Mouse (Mus musculus): ENCODE results near the gene Nap1l1. TPM values are rescaled to one million over a fixed set of nuclear protein-coding genes. Genes with fewer than 3 reads are reported as not detected.

Nap1l1 gene
- polyA plus RNA-seq, 1 experiment from 2014 or later, result 133 TPM

GRCm38 (mm10) chr10:111508324-111509080, 35.5 kb downstream of the Nap1l1 start:
- ATAC-seq (ENCODE audit: insufficient number of reproducible peaks, insufficient read depth, low FRiP score, low read depth), result no peak
- H3K4me2 ChIP-seq (ENCODE audit: low read length), result peak overlapping the region; percentile 87
- H3K4me1 ChIP-seq (ENCODE audit: control insufficient read depth in 2 of 2, insufficient read depth in 2 of 2, low read length in 2 of 2), result peaks cover 10 to 43% of the 10 kb centered on the region in 2 experiments
- no peaks in the 10 kb centered on the region; the same call in 1 of the 2 replicates for H3K36me3 ChIP-seq (ENCODE audit: control insufficient read depth, insufficient read depth, low read length)
- no peaks in the 10 kb centered on the region for H3K27me3 ChIP-seq (ENCODE audit: control insufficient read depth, insufficient read depth, low read length)
- WGBS, result 11% methylated on average over 7 of the region's 7 CpGs
- H3K9me3 ChIP-seq (ENCODE audit: control insufficient read depth, low read length), result no peaks in the 10 kb centered on the region
- peak overlapping the region; percentile 77 to 89 for H3K4me3 ChIP-seq (ENCODE audit: control insufficient read depth in 1 of 2, insufficient read depth in 1 of 2, low read depth in 1 of 2, low read length in 2 of 2)
- peak overlapping the region; percentile 97 for H3K9ac ChIP-seq (ENCODE audit: low read length)
- H3K27ac ChIP-seq (replicated peaks in 1 of 2; ENCODE audit: control insufficient read depth in 1 of 2, insufficient read depth in 1 of 2, low read depth in 2 of 2, low read length in 2 of 2), result peak overlapping the region in 1 of 2 experiments; percentile 95; a peak in 1 of 4 replicates

GRCm38 (mm10) chr10:111509103-111509784, 36.2 kb downstream of the Nap1l1 start:
- Histone ChIP-seq H3K9ac (ENCODE audit: low read length) (peak overlapping the region; percentile 97), H3K36me3 (ENCODE audit: control insufficient read depth, insufficient read depth, low read length) (no peaks in the 10 kb centered on the region; the same call in 1 of the 2 replicates), H3K27me3 (ENCODE audit: control insufficient read depth, insufficient read depth, low read length) (no peaks in the 10 kb centered on the region), H3K4me1 (ENCODE audit: control insufficient read depth in 2 of 2, insufficient read depth in 2 of 2, low read length in 2 of 2) (peaks cover 10 to 36% of the 10 kb centered on the region in 2 experiments), H3K27ac (replicated peaks in 1 of 2; ENCODE audit: control insufficient read depth in 1 of 2, insufficient read depth in 1 of 2, low read depth in 2 of 2, low read length in 2 of 2) (no peak overlapping the region), H3K4me3 (ENCODE audit: control insufficient read depth in 1 of 2, insufficient read depth in 1 of 2, low read depth in 1 of 2, low read length in 2 of 2) (peak overlapping the region; percentile 3 to 89; a peak in 3 of 4 replicates), H3K4me2 (ENCODE audit: low read length) (peak overlapping the region; percentile 87), H3K9me3 (ENCODE audit: control insufficient read depth, low read length) (no peaks in the 10 kb centered on the region)
- 37% methylated on average over 8 of the region's 8 CpGs for WGBS
- no peak for ATAC-seq (ENCODE audit: insufficient number of reproducible peaks, insufficient read depth, low FRiP score, low read depth)

GRCm38 (mm10) chr10:111509981-111510380, 37.0 kb downstream of the Nap1l1 start:
- H3K4me2 ChIP-seq (ENCODE audit: low read length), result no peak overlapping the region
- WGBS, result 72% methylated on average over 7 of the region's 7 CpGs
- H3K27me3 ChIP-seq (ENCODE audit: control insufficient read depth, insufficient read depth, low read length), result no peaks in the 10 kb centered on the region
- no peak overlapping the region for H3K27ac ChIP-seq (replicated peaks in 1 of 2; ENCODE audit: control insufficient read depth in 1 of 2, insufficient read depth in 1 of 2, low read depth in 2 of 2, low read length in 2 of 2)
- H3K9me3 ChIP-seq (ENCODE audit: control insufficient read depth, low read length), result no peaks in the 10 kb centered on the region
- H3K9ac ChIP-seq (ENCODE audit: low read length), result no peak overlapping the region
- H3K36me3 ChIP-seq (ENCODE audit: control insufficient read depth, insufficient read depth, low read length), result no peaks in the 10 kb centered on the region; the same call in 1 of the 2 replicates
- peaks cover 10 to 31% of the 10 kb centered on the region in 2 experiments for H3K4me1 ChIP-seq (ENCODE audit: control insufficient read depth in 2 of 2, insufficient read depth in 2 of 2, low read length in 2 of 2)
- no peak for ATAC-seq (ENCODE audit: insufficient number of reproducible peaks, insufficient read depth, low FRiP score, low read depth)
- H3K4me3 ChIP-seq (ENCODE audit: control insufficient read depth in 1 of 2, insufficient read depth in 1 of 2, low read depth in 1 of 2, low read length in 2 of 2), result no peak overlapping the region

- Histone ChIP-seq H3K4me3 (ENCODE audit: control insufficient read depth in 1 of 2, insufficient read depth in 1 of 2, low read depth in 1 of 2, low read length in 2 of 2) (no peak overlapping the region), H3K4me2 (ENCODE audit: low read length) (no peak overlapping the region), H3K9ac (ENCODE audit: low read length) (no peak overlapping the region), H3K27me3 (ENCODE audit: control insufficient read depth, insufficient read depth, low read length) (no peaks in the 10 kb centered on the region), H3K27ac (replicated peaks in 1 of 2; ENCODE audit: control insufficient read depth in 1 of 2, insufficient read depth in 1 of 2, low read depth in 2 of 2, low read length in 2 of 2) (no peak overlapping the region), H3K4me1 (ENCODE audit: control insufficient read depth in 2 of 2, insufficient read depth in 2 of 2, low read length in 2 of 2) (peaks cover 11 to 31% of the 10 kb centered on the region in 2 experiments), H3K9me3 (ENCODE audit: control insufficient read depth, low read length) (no peaks in the 10 kb centered on the region), H3K36me3 (ENCODE audit: control insufficient read depth, insufficient read depth, low read length) (no peaks in the 10 kb centered on the region; the same call in 1 of the 2 replicates)
- 45% methylated on average over 7 of the region's 7 CpGs for WGBS
- ATAC-seq (ENCODE audit: insufficient number of reproducible peaks, insufficient read depth, low FRiP score, low read depth), result no peak
Measured at GRCm38 (mm10) chr10:111510798-111511197, 37.8 kb downstream of the Nap1l1 start.

- H3K4me3 ChIP-seq (ENCODE audit: control insufficient read depth in 1 of 2, insufficient read depth in 1 of 2, low read depth in 1 of 2, low read length in 2 of 2), result no peak overlapping the region
- no peaks in the 10 kb centered on the region; the same call in 1 of the 2 replicates for H3K36me3 ChIP-seq (ENCODE audit: control insufficient read depth, insufficient read depth, low read length)
- 66% methylated on average over 10 of the region's 10 CpGs for WGBS
- peaks cover 17 to 42% of the 10 kb centered on the region in 2 experiments for H3K4me1 ChIP-seq (ENCODE audit: control insufficient read depth in 2 of 2, insufficient read depth in 2 of 2, low read length in 2 of 2)
- H3K27me3 ChIP-seq (ENCODE audit: control insufficient read depth, insufficient read depth, low read length), result no peaks in the 10 kb centered on the region
- H3K27ac ChIP-seq (replicated peaks in 1 of 2; ENCODE audit: control insufficient read depth in 1 of 2, insufficient read depth in 1 of 2, low read depth in 2 of 2, low read length in 2 of 2), result no peak overlapping the region
- no peak for ATAC-seq (ENCODE audit: insufficient number of reproducible peaks, insufficient read depth, low FRiP score, low read depth)
- H3K9ac ChIP-seq (ENCODE audit: low read length), result no peak overlapping the region
- H3K9me3 ChIP-seq (ENCODE audit: control insufficient read depth, low read length), result no peaks in the 10 kb centered on the region
- H3K4me2 ChIP-seq (ENCODE audit: low read length), result no peak overlapping the region
Measured at GRCm38 (mm10) chr10:111512036-111512568, 39.1 kb downstream of the Nap1l1 start.

- Histone ChIP-seq H3K4me3 (ENCODE audit: control insufficient read depth in 1 of 2, insufficient read depth in 1 of 2, low read depth in 1 of 2, low read length in 2 of 2) (no peak overlapping the region), H3K9ac (ENCODE audit: low read length) (no peak overlapping the region), H3K36me3 (ENCODE audit: control insufficient read depth, insufficient read depth, low read length) (no peaks in the 10 kb centered on the region), H3K27ac (replicated peaks in 1 of 2; ENCODE audit: control insufficient read depth in 1 of 2, insufficient read depth in 1 of 2, low read depth in 2 of 2, low read length in 2 of 2) (no peak overlapping the region), H3K4me2 (ENCODE audit: low read length) (no peak overlapping the region), H3K9me3 (ENCODE audit: control insufficient read depth, low read length) (no peaks in the 10 kb centered on the region), H3K27me3 (ENCODE audit: control insufficient read depth, insufficient read depth, low read length) (no peaks in the 10 kb centered on the region), H3K4me1 (ENCODE audit: control insufficient read depth in 2 of 2, insufficient read depth in 2 of 2, low read length in 2 of 2) (peaks cover 15 to 40% of the 10 kb centered on the region in 2 experiments)
- WGBS, result 88% methylated on average over 5 of the region's 5 CpGs
- no peak for ATAC-seq (ENCODE audit: insufficient number of reproducible peaks, insufficient read depth, low FRiP score, low read depth)
Measured at GRCm38 (mm10) chr10:111514282-111514885, 41.4 kb downstream of the Nap1l1 start.

Data from heart, embryonic 14.5 days (tissue).